Mouse (Mus musculus): Measurements from ENCODE around the gene Klhl30.

GRCm38 (mm10) chr1:91367295-91367694 is 16.5 kb downstream of the Klhl30 start:
- no peak for TF ChIP-seq POLR2A (IDR thresholded peaks at IDR 0.05; ENCODE audit: borderline replicate concordance, low read depth, low read length)
- no peak for TF ChIP-seq CTCF (IDR thresholded peaks at IDR 0.05; ENCODE audit: low read depth, low read length)

Data from bone marrow macrophage, adult 2 months (primary cell).